Mouse (Mus musculus): ENCODE measurements around the gene Trpt1.

GRCm38 (mm10) chr19:7034006-7034405 lies 38.1 kb downstream of the Trpt1 start:
- TF ChIP-seq CTCF (conservative IDR thresholded peaks at IDR 0.05; ENCODE audit: low read length) (peak; percentile 35), NANOG (IDR thresholded peaks at IDR 0.05; ENCODE audit: borderline replicate concordance, low read length) (no peak)

All from E14TG2a.4 (cell line).